Mouse (Mus musculus): ENCODE data around the gene Cox6a2.
A peak's percentile ranks its signal among the peaks of the same experiment; 100 is the strongest.
"Not testable (repeated sequence)": the region's sequence is repeated elsewhere in the genome, so short reads cannot be mapped to it uniquely, and the experiment has no call there.

Cox6a2 gene

DNA sequence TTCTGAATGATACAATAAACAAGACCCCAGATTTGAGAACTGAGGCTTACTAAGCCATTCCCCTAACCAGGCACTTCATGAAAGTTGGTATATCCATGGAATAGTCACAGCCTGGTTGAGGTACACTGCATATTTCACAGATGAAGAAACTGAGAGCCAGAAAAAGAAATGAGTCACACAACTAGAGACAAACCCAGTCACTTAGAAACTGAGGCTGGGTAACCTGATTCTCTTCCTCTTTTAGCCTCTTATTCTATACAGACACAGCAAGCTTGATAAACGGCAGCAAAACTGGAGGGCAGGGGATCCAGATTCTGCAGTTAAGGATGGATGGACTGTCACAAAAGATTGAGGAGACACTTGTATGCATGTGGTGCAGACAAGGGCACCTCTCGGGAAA, 28.6 kb upstream of the Cox6a2 start:
- DNase-seq (ENCODE audit: low spot score) = no peak

DNA sequence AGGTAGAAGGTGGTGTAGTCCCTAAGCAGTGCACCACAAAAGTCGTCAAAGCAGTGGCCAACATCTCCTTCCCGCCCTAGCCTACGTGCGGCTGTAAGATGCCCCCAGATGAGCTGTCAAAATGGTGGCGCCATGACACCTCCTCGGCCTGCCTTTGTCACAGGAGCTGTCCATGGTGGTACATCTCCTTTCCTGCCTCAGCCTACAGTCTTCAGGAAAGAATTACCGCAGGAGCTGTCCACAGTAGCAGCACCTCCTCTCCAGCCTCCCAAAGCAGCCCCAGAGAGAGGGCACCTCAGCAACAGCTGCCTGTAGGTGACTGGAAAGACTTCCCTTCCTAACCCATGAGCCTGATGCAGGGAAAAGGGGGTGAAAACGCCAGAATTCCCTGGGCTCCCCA, 25.6 kb upstream of the Cox6a2 start:
- no peak for DNase-seq (ENCODE audit: low spot score)

DNA sequence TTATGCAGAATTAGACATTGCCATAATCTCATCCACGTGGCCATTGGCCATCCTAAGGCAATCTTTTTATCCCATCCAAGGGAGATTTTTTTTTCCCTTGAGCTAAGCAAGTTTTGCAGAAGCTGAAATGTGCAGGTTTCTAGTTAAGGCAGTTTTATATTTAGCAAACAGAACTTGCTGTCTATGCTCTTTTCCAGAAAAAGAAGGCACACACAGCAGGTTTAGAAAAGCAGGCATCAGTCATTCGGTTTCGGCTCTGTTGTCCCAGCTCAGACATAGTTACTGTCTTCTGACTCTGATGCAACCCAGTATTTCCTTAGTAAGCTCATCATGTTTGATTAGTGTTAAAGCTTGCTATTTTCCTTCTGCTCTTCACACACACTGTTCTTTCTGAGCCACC, 14.7 kb upstream of the Cox6a2 start:
- no peak for DNase-seq (ENCODE audit: low spot score)

DNA sequence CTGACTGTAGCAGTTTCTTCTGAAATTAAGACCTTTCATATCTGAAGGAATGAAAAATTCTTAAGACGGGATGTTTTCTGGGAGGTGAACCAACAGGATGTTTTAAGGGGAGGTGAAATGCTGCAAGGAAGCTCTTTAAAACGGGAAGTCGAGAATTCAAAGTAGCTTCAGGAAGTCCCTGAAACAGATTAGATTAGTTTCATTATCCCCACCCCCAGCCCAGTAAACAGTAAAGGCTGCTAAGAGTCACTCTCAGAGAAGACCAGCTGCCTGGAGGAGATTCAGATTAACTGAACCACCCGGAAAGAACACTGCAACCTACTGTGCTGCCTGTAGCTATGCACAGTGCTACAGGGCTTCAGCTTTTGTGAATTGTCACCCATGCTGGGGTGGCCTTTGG, 13.8 kb upstream of the Cox6a2 start:
- no peak for DNase-seq (ENCODE audit: low spot score)

DNA sequence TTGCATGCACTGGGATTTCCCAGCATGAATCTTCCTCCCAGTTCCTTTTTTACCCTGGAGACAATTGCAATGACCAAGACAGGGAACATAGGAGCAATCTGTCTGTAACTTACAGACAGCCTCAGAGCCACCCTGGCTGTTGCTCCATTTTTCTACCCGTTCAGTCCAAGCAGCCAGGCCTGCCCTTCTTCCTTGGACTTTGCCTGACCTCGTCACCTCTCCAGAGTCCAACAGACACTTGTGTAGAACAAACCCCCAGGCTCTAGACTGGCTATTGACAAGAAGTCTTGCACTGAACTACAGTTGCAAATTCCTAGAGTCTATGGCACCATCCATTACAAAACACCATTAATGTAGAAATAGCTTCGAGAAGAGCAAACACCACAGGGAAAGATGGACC, 3.6 kb upstream of the Cox6a2 start:
- DNase-seq (ENCODE audit: low spot score) = no peak

DNA sequence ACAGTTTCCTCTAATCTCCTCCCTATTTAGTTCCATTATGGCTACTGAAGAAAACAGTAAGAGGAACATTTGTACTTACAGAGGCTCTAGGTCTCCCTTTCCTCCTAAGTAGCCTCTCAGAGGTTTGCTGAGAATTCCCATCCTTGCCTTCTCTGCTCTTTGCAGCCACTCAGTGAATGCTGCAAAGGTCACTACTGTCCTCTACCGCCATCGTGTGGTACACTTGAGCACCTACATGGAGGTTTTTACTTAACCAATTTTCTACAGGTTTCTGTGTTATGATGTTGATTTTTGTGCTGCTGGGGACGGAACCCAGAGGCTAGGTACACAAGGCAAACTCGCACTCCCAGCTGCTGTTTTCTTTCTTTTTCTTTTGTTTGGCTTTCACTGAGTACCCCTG, 2.0 kb upstream of the Cox6a2 start:
- DNase-seq (ENCODE audit: low spot score) = peak; percentile 70

DNA sequence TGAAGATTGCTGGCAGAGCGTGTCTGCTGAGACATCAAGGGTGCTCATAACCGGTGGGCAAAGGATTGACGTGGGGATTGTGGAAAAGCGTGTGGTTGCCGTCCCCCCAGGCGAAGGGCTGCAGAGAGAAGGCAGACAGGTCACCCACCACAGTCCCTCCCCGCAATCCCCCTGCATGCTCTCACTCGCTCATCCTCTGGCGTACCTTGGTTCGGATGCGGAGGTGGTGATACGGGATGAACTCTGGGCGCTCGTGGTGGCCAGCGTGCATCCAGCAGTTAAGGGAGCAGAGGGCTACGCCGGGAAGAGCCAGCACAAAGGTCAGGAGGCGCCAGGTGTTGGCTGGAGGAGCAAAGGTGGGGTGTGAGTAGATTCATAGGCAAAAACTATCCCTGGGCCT, 492 bp downstream of the Cox6a2 start:
- no peak for DNase-seq (ENCODE audit: low spot score)

DNA sequence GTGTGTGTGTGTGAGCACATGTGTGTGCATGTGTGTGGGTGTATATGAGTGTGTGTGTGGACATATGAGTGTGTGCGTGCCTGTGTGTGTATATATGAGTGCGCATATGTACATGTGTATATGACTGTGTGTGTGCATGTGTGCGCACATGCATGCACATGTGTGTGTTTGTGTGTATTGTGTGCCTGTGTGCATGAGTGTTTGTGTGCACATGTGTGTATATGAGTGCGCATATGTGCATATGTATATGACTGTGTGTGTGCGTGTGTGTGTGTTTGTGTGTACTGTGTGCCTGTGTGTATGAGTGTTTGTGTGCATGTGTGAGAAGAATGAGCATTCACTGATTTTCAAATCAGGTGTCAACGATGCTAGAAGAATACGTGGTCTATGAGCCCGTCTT, 2.0 kb downstream of the Cox6a2 start:
- no peak for DNase-seq (ENCODE audit: low spot score)

DNA sequence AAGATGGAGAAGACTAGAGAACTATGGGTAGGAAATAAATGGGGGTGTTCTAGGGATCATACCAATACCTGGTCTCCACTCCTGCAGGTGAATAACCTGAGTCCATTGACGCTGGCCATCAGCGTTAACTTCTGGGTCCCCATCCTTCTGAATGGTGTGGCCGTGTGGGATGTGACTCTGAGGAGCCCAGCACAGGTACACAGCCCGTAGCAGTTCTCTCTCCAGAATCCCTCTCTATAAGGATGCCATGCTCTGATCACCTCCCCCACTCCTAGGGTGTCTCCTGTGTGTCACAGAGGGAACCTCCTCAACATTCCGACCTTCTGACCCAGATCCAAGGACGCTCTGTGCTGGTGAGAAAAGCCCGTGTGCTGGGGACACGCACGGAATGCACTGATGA, 3.1 kb downstream of the Cox6a2 start:
- no peak for DNase-seq (ENCODE audit: low spot score)

DNA sequence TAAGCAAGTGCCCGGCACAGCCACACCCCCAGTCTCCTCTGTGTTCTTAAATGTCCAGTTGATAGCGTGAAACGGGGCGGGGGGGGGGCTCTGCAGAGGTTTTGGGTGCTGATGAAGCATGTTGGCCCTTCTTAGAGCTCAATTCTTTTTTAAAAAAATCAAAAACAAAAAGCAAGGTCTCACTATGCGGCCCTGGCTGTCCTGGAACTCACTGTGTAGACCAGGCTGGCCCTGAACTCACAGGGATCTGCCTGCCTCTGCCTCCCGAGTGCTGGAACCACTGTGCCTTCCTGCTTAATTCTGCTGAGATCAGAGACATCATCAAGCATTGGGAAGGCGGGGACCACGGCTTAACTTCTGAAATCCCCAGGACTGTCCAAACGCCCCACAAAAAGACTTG, 4.6 kb downstream of the Cox6a2 start:
- no peak for DNase-seq (ENCODE audit: low spot score)

DNA sequence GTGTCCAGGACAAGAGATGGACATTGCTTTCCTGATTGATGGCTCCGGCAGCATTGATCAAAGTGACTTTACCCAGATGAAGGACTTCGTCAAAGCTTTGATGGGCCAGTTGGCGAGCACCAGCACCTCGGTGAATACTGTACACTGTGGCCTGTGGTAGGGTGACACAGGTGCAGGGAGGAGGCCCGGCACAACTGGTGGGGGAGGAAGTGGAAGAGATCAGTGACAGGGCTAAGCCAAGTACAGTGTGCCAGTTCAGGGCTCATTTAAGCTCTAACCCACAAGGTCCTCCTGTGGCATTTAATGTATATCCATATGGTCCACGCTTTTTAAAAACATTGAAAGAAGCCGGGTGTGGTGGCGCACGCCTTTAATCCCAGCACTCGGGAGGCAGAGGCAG, 24.5 kb downstream of the Cox6a2 start:
- no peak for DNase-seq (ENCODE audit: low spot score)

DNA sequence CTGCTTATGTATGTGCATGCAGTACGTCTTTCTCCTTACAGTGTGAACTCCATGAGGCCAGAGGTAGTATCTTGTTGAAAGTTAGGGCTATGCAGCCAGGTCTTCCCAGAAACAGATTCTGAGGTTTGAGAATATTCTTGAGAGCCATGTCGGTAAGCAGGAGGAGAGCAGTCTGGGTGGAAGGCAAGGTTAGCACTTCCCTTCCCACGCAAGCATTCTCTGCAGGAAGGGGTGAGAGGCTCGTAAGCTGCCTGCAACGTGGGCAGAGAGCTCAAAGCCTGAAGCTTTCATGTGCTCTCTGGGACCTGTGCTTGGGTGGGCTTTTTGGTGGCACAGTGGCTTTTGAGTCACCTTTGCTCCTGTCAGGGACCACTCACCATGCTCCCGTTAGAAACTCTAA, 25.6 kb downstream of the Cox6a2 start:
- no peak for DNase-seq (ENCODE audit: low spot score)

DNA sequence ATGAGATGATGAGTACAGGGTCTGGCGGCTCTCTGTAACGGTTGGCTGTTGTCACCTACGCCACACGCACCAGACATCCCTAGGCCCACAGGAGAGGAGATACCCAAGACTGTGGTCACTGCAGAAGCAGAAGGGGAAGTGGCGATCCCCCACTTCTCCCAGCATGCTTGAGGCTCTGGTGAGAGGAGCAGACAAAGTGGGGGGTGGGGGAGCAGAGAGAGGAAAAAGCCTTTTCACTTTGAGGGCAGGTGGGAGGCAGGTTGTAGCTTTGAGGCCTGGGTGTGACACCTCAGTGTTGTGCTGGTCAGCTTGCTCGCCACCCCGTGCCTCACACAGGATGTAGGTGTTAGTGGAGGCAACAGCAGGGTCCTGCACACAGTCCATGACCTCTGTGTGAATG, 26.1 kb downstream of the Cox6a2 start:
- no peak for DNase-seq (ENCODE audit: low spot score)

DNA sequence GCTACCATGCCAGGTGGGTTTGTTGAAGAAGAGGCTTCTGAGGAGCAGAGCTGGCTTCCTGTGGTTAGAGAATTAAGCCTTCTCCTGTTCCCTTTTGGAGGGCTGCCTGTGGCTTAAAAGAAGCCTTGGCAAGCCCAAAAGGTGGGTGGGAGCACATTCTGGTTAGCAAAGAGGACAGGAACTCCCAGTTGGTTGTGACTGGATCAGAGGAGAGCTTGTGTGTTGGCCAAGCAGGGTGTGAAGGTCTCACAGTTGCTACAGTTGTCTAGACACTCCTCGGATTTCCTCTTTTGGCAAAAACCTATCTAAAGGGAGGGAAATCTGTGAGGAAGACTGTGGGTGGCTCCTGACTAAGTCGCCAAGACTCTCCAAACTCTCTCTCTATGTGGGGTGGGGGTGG, 27.8 kb downstream of the Cox6a2 start:
- no peak for DNase-seq (ENCODE audit: low spot score)

DNA sequence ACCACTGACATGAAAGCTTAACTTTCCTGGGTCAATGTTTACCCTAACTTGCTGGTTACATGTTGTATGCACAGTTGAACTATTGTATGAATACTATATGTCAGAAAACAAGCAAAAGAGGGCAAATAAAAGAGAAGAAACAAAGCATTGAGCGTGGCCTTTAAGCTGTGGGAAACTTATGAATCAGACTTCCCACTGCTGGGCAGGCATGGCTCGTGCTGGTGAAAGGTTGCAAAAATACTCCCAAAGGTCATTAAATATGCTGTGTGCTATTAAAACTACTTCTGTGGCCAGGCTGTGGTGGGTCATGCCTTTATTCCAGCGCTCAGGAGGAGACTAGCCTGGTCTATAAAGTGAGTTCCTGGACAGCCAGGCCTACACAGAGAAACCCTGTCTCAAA, 36.2 kb downstream of the Cox6a2 start:
- DNase-seq (ENCODE audit: low spot score) = no peak

DNA sequence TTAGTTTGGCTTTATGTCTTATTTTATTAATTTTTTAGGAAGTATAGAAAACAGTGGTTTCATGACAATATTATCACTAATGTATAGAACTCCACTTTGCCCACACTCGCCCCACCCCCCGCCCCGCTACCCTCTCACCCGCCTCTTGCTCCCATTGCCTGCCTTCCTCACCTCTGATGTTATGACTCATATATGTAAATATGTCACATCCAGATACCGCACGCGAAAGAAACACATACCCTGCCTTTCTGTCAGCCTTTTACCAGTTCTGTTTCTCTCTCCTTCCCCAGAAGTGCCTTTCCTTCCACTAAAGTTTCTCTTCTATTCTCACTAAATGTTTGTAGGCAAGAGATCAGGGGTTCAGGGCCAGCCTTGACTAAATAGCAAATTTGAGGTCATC, 39.8 kb downstream of the Cox6a2 start:
- DNase-seq (ENCODE audit: low spot score) = no peak

DNA sequence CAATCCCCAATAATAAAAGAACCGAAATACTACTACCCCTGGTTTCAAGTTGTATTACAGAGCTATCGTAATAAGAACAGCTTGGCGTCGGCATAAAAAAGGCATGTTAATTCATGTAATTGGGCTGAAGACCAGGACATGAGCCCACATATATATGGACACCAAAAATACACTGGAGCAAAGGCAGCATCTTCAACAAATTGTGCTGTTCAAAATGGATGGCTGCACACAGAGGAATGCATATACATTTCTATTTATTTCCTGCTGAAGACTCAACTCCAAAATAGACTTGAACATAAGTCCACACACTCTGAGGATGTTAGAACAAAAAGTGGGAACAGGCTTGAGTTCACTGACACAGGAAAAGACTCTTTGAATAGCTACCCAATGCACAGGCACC, 42.2 kb downstream of the Cox6a2 start:
- no peak for DNase-seq (ENCODE audit: low spot score)

DNA sequence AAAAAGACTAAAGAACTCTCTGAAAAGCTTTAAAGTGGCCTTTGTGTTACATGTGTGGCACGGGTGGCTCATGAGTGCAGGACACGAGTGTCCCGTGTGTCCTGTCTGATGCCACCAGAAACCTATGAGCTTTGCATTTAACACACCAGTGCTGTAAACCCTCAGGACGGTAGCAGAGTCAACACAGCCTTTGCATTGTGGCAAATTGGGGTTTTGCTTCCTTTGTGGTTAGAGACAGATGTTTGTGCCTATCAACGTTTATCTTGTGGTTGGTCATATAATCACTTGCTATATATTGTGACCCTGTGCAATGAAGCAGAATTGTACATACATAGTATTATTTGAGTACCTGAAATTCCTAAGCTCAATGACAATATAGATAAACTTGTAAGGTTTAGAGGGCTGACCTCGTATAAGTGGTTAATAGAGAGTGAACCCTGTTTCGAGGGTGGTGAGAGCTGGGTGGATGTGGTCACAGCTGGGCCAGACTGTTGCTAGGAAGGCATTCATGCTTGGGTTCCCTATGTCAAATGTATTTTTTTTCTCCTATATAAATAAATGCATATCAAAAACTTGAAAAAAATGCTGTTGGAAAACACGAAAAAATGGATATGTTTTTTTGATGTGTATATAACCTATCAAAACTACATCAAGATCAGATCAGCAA, 47.4 kb downstream of the Cox6a2 start:
- DNase-seq (ENCODE audit: low spot score) = not testable (repeated sequence)

Data from urinary bladder, postnatal 14 days (tissue).